Comparison of ENCODE assay signal across 1 mouse cellular context in the genomic region with DNA sequence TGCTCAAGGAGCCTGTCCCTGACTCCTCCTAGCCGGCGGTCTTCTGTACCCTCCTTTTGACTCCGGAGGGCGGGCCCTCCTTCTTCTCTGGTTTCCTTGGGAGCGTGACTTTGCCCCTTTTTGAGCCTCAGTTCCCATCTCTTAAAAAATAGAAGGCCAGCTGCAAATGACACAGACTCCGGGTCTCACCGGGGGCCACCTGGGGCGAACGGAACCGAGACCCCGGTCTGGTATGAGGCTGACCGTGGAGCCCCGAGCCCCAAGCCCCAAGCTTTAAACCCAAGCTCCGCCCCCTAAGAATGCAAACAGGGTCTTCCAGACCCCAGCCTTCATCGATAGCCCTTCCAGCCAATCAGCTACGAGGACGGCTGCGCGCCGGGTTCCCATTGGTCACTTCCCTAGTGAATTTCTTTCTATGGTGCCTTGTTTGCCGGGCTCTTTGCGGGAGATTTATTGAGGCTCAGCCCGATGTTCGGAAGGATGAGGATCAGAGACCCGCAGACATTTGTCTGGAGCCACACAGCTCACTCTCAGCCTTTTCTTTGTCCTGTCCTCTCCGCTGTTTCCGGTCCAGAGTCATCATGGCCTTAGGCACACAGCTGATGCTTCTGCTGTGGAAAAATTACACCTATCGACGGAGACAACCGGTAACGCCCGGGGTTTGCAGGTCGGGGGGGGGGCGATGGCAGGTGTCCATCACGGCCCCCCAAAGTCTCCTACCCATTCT.
TF ChIP-seq lines count a peak whose summit lies in the region.

No protein-coding gene starts in this region.

TF ChIP-seq in MEL, 35 proteins besides CTCF, POLR2A, EP300 and RAD21 (continued from another document):
- 0 out of 2 replicates have a peak, but pooled peaks have one; percentile 18 for TF ChIP-seq NRF1 (IDR thresholded peaks at IDR 0.05; ENCODE audit: insufficient read depth, low read depth, low read length, poor library complexity, severe bottlenecking)
- TF ChIP-seq MAFK (IDR thresholded peaks at IDR 0.05; ENCODE audit: borderline replicate concordance, low read depth, low read length): no peak
- TF ChIP-seq KAT2A (conservative IDR thresholded peaks at IDR 0.05; ENCODE audit: low read depth, low read length): no peak
- TF ChIP-seq ZC3H11A (IDR thresholded peaks at IDR 0.05; ENCODE audit: low read depth, low read length): no peak
- TF ChIP-seq HCFC1 (IDR thresholded peaks at IDR 0.05; ENCODE audit: low read depth, low read length): peak; percentile 23
